In genomic region chr5:36811413-36811812, GRCm38 (mm10) we compare ENCODE assay signal across 8 mouse cellular contexts. TPM values are rescaled to one million over a fixed set of nuclear protein-coding genes. Genes with fewer than 3 reads are reported as not detected.
DNase-seq lines count a peak whose midpoint lies in the region; ATAC-seq and TF ChIP-seq lines count a peak whose summit lies in the region.

No protein-coding gene starts in this region.

- no peaks in the 10 kb centered on the region for H3K27me3 ChIP-seq in intestine, postnatal 0 days (replicated peaks; ENCODE audit: control insufficient read depth, insufficient read depth, low read length)
- no peaks in the 10 kb centered on the region for H3K27me3 ChIP-seq in liver, postnatal 0 days (ENCODE audit: insufficient read depth, low read length)

- H3K27ac ChIP-seq in intestine, postnatal 0 days (ENCODE audit: low read depth, low read length), result no peak overlapping the region
- H3K27ac ChIP-seq in liver, postnatal 0 days (ENCODE audit: low read depth), result no peak overlapping the region

- no peak overlapping the region for H3K9ac ChIP-seq in intestine, postnatal 0 days (ENCODE audit: low read depth, low read length)
- no peak overlapping the region for H3K9ac ChIP-seq in liver, postnatal 0 days (replicated peaks)

- TF ChIP-seq EP300 in liver, postnatal 0 days (IDR thresholded peaks at IDR 0.05; ENCODE audit: low read depth), result no peak

- no peaks in the 10 kb centered on the region for H3K4me1 ChIP-seq in intestine, postnatal 0 days (replicated peaks; ENCODE audit: control insufficient read depth, insufficient read depth, low read length)
- no peaks in the 10 kb centered on the region for H3K4me1 ChIP-seq in liver, postnatal 0 days (ENCODE audit: insufficient read depth)

- peak; percentile 74 for ATAC-seq in CD4-positive, CD25-positive, alpha-beta regulatory T cell, adult 4 months
- ATAC-seq in intestine, postnatal 0 days, result peak; percentile 39
- peak; percentile 51; the same call in 1 of the 2 replicates for ATAC-seq in liver, postnatal 0 days
- ATAC-seq in neutrophil, adult 5-6 weeks (ENCODE audit: extremely low read depth, insufficient number of reproducible peaks, low FRiP score, poor library complexity, severe bottlenecking), result peak; percentile 35; the same call in 1 of the 2 replicates

- no peak overlapping the region for H3K4me2 ChIP-seq in intestine, postnatal 0 days (replicated peaks; ENCODE audit: low read depth)
- H3K4me2 ChIP-seq in liver, postnatal 0 days (ENCODE audit: low read depth, low read length), result no peak overlapping the region

- H3K4me3 ChIP-seq in intestine, postnatal 0 days (ENCODE audit: low read depth, low read length), result no peak overlapping the region
- no peak overlapping the region for H3K4me3 ChIP-seq in liver, postnatal 0 days (ENCODE audit: low read depth, low read length)

- H3K36me3 ChIP-seq in intestine, postnatal 0 days (ENCODE audit: control insufficient read depth, insufficient read depth), result peaks cover 41% of the 10 kb centered on the region
- peaks cover 30% of the 10 kb centered on the region for H3K36me3 ChIP-seq in liver, postnatal 0 days (replicated peaks; ENCODE audit: insufficient read depth, low read length)

- peak; percentile 43 for DNase-seq in Muller cell, postnatal 12 days (ENCODE audit: inconsistent ontology term)
- peak; percentile 88 to 92 for DNase-seq in cerebellum, postnatal 14 days
- DNase-seq in frontal cortex, postnatal 36 days (ENCODE audit: low spot score in 2 of 2), result peak; percentile 63 to 76
- peak; percentile 74 for DNase-seq in liver, postnatal 0 days
- peak; percentile 40 for DNase-seq in yolk sac, embryonic 10.5 days (ENCODE audit: low spot score)

- 28% methylated on average over 3 of the region's 3 CpGs for WGBS in intestine, postnatal 0 days
- 23% methylated on average over 3 of the region's 3 CpGs for WGBS in liver, postnatal 0 days (ENCODE audit: insufficient replicate concordance)

- peak; percentile 91 for TF ChIP-seq CTCF in intestine, postnatal 0 days (IDR thresholded peaks at IDR 0.05; ENCODE audit: low read depth)
- TF ChIP-seq CTCF in liver, postnatal 0 days (IDR thresholded peaks at IDR 0.05; ENCODE audit: low read depth), result peak; percentile 95

- H3K9me3 ChIP-seq in intestine, postnatal 0 days (ENCODE audit: control insufficient read depth), result no peaks in the 10 kb centered on the region
- no peaks in the 10 kb centered on the region for H3K9me3 ChIP-seq in liver, postnatal 0 days (ENCODE audit: low read length)

RNA-seq across cellular contexts. Expression of gene Mrfap1, which starts 14.8 kb away (rescaled TPM):
- 10 to 100 TPM; 42.0 to 74.5 TPM for polyA plus RNA-seq in CD4-positive, CD25-positive, alpha-beta regulatory T cell, adult 4 months (2017; shearing (Covaris generic))
- 379 and 386 TPM in 2 replicates for polyA plus RNA-seq in intestine, postnatal 0 days (2015; fragmentation: Nextera tagmentation; extraction: Ambion mirVana)
- polyA plus RNA-seq in liver, postnatal 0 days (2015; fragmentation: Nextera tagmentation; extraction: Ambion mirVana), result 153 and 164 TPM in 2 replicates
- 192 and 198 TPM in 2 replicates for total RNA-seq in neutrophil, adult 5-6 weeks (2017)

RNA-seq across cellular contexts. Expression of gene Man2b2, which starts 19.0 kb away (rescaled TPM):
- 10 to 100 TPM; 19.5 to 34.7 TPM for polyA plus RNA-seq in CD4-positive, CD25-positive, alpha-beta regulatory T cell, adult 4 months (2017; shearing (Covaris generic))
- 99.0 and 116 TPM in 2 replicates for polyA plus RNA-seq in intestine, postnatal 0 days (2015; fragmentation: Nextera tagmentation; extraction: Ambion mirVana)
- 15.2 and 17.0 TPM in 2 replicates for polyA plus RNA-seq in liver, postnatal 0 days (2015; fragmentation: Nextera tagmentation; extraction: Ambion mirVana)
- 20.5 and 21.7 TPM in 2 replicates for total RNA-seq in neutrophil, adult 5-6 weeks (2017)

RNA-seq across cellular contexts. Expression of gene Ppp2r2c, which starts 56.9 kb away (rescaled TPM):
- polyA plus RNA-seq in CD4-positive, CD25-positive, alpha-beta regulatory T cell, adult 4 months (2017; shearing (Covaris generic)), result not detected
- polyA plus RNA-seq in intestine, postnatal 0 days (2015; fragmentation: Nextera tagmentation; extraction: Ambion mirVana), result 0.95 and 1.0 TPM in 2 replicates
- not detected in 2 replicates for polyA plus RNA-seq in liver, postnatal 0 days (2015; fragmentation: Nextera tagmentation; extraction: Ambion mirVana)
- not detected in 2 replicates for total RNA-seq in neutrophil, adult 5-6 weeks (2017)

Comparison
In these comparisons a context has a peak if more than half of its experiments do, and no peak if none do; other contexts are left out.
1. DNase-seq: peak in every context shown above with its lines; median percentile 90 in cerebellum, postnatal 14 days; 74 in liver, postnatal 0 days; 70 in frontal cortex, postnatal 36 days; 43 in Muller cell, postnatal 12 days; 40 in yolk sac, embryonic 10.5 days.